Mouse (Mus musculus) lung, postnatal 25 days (tissue): Measurements from ENCODE around the gene Ift43.
A peak's percentile ranks its signal among the peaks of the same experiment; 100 is the strongest.

Experiments
- DNase-seq: peaks from one replicate; pipeline ENCODE4 v3.0.0; 2022; ENCODE audit warnings: low spot score

Gene Ift43

GRCm38 (mm10) chr12:86078553-86079201, 3.7 kb upstream of the Ift43 start, which contains the start of gene Tgfb3:
Gene Tgfb3, minus strand, starts transcription at chr12:86079041.
- DNase-seq: peak; percentile 55

GRCm38 (mm10) chr12:86079202-86079667, 3.1 kb upstream of the Ift43 start:
- peak; percentile 93 for DNase-seq

- DNase-seq: no peak
Measured at GRCm38 (mm10) chr12:86085873-86086272, 3.5 kb downstream of the Ift43 start.

GRCm38 (mm10) chr12:86086550-86086949, 4.2 kb downstream of the Ift43 start:
- DNase-seq: no peak

GRCm38 (mm10) chr12:86088042-86088441, 5.7 kb downstream of the Ift43 start:
- DNase-seq: peak; percentile 50

- DNase-seq: no peak
Measured at GRCm38 (mm10) chr12:86090764-86091163, 8.4 kb downstream of the Ift43 start.

- peak; percentile 66 for DNase-seq
Measured at GRCm38 (mm10) chr12:86091601-86092132, 9.3 kb downstream of the Ift43 start.

- DNase-seq: no peak
Measured at GRCm38 (mm10) chr12:86094075-86094474, 11.7 kb downstream of the Ift43 start.

- DNase-seq: no peak
Measured at GRCm38 (mm10) chr12:86095806-86096205, 13.5 kb downstream of the Ift43 start.

- DNase-seq: no peak
Measured at GRCm38 (mm10) chr12:86097781-86098180, 15.4 kb downstream of the Ift43 start.

- no peak for DNase-seq
Measured at GRCm38 (mm10) chr12:86100711-86101110, 18.4 kb downstream of the Ift43 start.

GRCm38 (mm10) chr12:86102686-86103085, 20.3 kb downstream of the Ift43 start:
- no peak for DNase-seq

GRCm38 (mm10) chr12:86103391-86103790, 21.1 kb downstream of the Ift43 start:
- DNase-seq: peak; percentile 60

- DNase-seq: no peak
Measured at GRCm38 (mm10) chr12:86103852-86104251, 21.5 kb downstream of the Ift43 start.

GRCm38 (mm10) chr12:86104297-86104696, 22.0 kb downstream of the Ift43 start:
- peak; percentile 61 for DNase-seq

GRCm38 (mm10) chr12:86105546-86105945, 23.2 kb downstream of the Ift43 start:
- DNase-seq: no peak

GRCm38 (mm10) chr12:86106086-86106485, 23.7 kb downstream of the Ift43 start:
- no peak for DNase-seq

- no peak for DNase-seq
Measured at GRCm38 (mm10) chr12:86107645-86108044, 25.3 kb downstream of the Ift43 start.

GRCm38 (mm10) chr12:86109531-86109930, 27.2 kb downstream of the Ift43 start:
- DNase-seq: no peak

- DNase-seq: no peak
Measured at GRCm38 (mm10) chr12:86110637-86111036, 28.3 kb downstream of the Ift43 start.

GRCm38 (mm10) chr12:86116295-86116835, 34.0 kb downstream of the Ift43 start:
- DNase-seq: no peak

GRCm38 (mm10) chr12:86124016-86124415, 41.7 kb downstream of the Ift43 start:
- no peak for DNase-seq

- DNase-seq: peak; percentile 75
Measured at GRCm38 (mm10) chr12:86128122-86128521, 45.8 kb downstream of the Ift43 start.

GRCm38 (mm10) chr12:86129005-86129404, 46.7 kb downstream of the Ift43 start:
- no peak for DNase-seq
